Mouse (Mus musculus): Measurements from ENCODE around the gene Cbx4. TPM values are rescaled to one million over a fixed set of nuclear protein-coding genes. Genes with fewer than 3 reads are reported as not detected.

The Cbx4 gene
- polyA plus RNA-seq, 1 experiment = 46.4 TPM

DNA sequence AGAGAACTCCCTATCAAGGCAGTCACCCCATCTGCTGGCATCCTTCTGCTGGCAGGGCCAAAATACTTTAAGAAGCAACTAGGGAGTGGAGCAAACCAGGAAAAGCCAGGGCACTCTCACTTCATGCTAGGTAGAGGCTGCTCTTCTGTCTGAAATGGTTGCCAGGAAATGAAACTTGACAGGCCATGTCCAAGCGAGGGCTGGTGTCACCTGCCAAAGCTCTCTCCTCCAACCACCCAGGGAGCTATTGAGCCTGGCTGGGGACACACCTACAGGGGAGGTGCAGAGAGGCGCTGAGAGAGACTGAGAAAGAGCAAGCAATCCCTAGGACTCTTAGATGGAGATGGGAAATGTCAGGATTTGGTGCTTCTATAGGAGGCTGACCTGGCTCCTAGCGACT is 26.8 kb downstream of the Cbx4 start:
- no peak for DNase-seq (ENCODE audit: extremely low spot score in 1 of 2, low spot score in 1 of 2)

DNA sequence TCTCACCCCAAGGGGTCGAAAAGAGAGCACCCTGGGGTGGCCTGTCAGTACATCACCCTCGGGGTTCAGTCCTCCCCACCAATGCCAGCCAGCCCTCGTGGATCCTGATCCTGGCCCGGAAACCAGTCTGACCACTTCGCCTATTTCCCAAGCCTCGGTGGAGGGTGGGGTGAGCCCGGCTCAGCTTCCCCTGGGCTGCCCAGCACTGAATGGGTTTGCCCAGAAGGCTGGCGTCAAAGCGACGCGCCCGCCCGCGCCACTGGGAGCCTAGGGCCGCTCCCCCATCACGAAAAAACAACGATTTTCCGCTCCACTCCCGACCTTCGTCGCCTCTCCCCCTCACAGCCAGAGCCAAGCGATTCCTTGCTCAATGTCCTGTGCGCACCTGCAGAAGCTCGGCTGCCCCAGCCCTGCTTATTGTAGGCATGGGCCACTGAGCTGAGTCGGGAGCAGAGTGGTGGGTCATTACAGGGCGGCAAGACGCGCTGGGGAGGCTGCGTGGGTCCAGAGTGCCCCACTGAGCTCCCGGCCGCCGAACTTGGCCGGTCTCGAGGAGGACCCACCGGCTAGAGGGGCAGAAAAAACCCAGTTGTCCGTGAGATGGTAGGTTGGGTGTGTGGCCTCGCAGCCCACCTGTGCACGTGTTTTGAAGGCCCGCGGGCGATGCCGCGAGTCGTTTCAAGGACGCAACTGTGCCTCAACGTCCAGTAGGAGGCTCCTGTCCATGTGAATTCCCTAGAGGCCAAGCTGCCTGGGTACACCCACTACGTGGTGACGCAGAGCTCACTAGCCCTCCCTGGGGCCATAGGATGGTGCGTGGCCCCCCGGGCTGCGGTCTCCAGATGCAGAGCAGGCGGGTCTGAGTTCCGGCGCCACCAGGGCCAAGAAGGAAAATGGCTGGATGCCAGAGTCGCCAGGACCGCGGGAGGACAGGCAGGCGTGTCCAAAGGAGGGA is 27.7 kb downstream of the Cbx4 start:
- DNase-seq (ENCODE audit: extremely low spot score in 1 of 2, low spot score in 1 of 2) = no peak

DNA sequence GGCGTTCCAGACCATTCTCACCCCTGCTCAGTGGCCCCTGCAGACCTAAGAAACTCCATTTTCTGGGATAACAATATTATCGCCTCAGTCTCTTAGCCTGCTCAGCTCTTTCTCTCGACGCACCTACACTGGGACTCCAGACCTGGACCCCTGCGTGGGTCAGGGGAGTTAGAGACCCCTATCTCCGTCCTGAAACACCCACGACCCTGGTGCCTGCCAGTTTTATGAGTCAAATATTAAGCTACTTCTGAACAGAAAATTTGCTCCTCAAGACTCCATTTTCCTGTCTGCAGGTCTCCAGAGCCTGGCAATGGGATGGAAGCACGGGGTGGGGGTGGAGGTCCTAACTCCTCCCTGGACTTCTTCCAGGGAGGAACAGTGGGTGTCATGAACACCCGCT is 28.7 kb downstream of the Cbx4 start:
- no peak for DNase-seq (ENCODE audit: extremely low spot score in 1 of 2, low spot score in 1 of 2)

DNA sequence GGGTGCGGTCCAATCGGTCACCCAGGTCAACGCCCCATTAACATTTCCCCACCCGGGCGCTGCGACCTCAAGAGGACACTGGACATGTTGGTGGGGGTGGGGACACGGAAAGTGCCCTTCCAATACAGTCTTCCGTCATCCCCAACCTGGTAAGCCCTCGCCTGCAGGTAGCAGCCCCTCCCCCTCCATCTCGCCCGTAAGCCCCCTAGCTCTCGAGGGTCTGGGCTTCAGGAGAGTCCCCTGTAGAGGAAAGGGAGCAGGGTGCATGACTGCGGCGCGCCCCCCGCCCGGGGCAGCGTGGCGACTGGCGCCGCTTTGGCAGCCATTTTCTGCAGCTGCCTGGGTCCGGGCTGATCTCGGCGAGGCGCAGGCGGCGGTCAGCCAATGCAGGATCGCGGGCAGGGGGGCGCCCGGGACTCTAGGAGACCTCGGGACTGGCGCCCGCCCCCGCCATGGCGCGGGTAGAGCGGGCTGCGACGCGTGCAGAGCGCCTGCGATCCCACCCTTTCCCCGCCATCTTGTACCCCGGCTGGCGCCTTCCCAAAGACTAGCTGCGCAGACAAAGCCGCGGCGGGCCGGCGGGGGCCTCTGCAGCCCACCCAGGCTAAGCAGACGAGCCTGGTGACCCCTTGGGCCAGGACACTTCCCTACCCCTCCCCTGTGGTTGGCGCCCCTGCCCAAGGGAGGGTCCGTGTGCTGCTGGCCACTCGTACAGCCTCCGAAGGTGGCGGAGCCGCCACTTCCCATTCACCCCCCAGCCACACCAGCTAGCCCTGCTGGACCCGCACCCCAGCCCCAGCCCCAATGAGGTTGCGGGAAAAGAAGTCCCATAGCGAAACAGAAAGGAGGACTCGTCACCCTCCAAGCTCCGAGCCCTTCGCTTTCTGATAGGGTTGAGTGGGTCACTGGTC is 29.5 kb downstream of the Cbx4 start:
- DNase-seq (ENCODE audit: extremely low spot score in 1 of 2, low spot score in 1 of 2) = no peak

DNA sequence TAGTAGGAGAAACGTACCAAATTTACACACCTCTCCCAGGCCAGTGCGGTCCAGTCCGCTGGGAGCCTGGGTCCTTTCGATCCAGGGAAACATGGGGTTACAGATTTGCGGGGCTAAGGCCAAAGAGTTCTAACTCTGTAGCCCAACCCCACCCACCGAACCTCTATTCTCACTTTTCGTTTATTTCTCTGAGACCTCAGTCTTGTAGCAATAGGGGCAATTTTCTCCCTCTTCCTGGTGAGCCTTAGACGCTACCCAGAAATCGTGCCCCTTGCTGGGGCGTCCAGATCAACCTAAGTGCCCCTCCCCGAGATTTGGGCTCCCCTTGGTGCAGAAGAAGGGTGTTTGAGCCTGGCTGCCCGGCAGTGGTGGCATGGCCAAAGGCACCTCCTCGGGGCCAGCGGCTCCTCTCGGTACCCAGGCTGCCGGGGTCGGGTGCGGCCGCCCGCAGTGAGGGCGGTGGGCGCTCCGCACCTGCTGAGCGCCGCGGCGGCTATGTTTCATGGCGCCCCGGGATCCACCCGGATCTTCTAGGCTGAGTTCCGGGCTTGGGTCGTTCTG is 30.4 kb downstream of the Cbx4 start:
- DNase-seq (ENCODE audit: extremely low spot score in 1 of 2, low spot score in 1 of 2) = no peak

DNA sequence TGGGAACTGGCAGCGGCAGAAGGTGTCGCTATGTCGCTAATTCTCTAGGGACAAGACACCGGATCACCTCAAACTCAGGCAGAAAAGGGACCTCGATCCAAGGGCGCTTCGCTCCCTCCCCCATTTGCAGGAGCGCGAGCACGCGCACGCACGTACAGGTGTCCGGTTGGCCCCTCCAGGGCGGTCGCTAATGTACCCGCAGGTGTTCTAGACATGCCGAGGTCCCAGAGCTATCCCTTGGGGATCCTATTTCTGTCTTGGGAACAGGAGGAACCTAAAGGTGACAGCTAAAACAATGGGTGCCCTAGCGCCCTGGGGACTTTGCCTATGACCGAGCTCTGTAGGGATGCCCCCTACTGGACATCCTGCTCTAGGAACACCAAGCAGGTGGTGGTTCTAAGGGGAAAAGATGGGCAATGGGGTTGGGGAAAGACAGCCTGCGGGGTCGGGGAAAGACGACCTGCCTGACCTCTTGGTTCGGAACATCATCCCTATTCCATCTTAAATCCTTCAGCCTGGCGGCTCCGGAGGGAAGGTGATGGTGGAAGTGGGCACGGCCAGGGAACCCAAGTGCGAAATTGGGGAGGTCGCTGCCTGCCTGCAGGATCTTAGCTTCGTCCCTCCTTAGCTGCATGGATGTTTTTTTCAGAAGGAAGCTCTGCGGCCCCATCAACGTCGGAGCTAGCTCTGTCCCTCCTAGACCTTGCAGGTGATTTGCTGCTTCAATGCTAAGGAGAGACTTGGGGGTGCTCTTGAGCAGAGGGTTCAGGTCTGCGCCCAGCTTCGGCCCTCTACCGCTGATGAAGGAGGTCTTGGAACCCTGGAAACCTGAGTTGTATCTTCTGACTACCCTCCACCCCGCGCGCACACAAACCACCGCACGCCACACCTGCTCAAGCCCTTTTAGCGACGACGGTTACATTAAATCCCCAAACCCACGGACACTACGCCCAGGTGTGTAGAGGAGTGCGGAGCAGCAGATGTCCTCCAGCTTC is 31.4 kb downstream of the Cbx4 start:
- no peak for DNase-seq (ENCODE audit: extremely low spot score in 1 of 2, low spot score in 1 of 2)

DNA sequence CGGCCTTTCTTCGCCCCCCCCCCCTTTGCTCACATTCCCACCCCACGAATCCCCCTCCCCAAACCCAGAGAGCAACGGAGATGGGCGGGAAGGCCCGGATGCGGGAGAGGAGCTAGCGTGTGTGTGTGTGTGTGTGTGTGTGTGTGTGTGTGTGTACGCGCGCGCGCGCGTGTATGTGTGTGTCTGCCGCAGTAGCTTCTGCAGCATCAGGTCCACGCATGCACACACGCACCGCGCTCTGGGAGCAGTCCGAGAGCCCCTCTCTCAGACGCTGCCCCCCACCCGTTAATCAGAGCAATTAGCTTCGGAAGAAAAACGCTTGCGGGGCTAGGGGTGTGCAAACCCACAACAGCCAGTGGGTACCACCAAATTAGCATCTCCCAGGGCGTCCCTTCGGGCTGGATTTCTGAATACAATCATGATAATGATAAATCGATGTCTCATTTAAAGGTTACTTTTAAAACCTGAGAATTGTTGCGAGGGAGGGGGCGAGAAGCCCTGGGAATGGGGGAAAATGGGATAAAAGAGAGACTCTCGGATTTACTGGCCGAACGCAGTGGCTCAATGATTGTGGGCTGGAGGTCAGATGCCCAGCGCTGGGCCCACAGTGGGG is 32.2 kb downstream of the Cbx4 start:
- DNase-seq (ENCODE audit: extremely low spot score in 1 of 2, low spot score in 1 of 2) = no peak

DNA sequence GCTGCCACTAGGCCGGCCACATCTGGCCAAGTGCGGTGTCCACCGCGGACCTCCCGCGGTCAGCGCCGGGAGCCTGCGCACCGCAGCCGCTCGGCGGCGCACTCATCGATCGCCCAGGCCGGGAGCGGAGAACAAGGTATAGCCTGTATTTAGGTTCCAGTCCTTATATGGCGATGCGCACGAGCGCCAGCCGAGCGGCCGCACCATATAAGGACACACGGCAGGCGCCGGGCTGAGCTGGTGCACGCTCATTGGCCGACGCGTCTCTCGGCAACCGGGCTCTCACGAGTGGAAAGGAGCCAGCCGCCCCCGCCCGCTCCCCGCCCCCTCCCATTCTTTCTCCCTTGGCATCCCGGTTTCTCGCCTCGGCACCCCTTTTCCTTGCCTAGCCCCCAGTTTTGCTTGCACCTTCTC is 32.8 kb downstream of the Cbx4 start:
- peak; percentile 69 to 79 for DNase-seq (ENCODE audit: extremely low spot score in 1 of 2, low spot score in 1 of 2)

DNA sequence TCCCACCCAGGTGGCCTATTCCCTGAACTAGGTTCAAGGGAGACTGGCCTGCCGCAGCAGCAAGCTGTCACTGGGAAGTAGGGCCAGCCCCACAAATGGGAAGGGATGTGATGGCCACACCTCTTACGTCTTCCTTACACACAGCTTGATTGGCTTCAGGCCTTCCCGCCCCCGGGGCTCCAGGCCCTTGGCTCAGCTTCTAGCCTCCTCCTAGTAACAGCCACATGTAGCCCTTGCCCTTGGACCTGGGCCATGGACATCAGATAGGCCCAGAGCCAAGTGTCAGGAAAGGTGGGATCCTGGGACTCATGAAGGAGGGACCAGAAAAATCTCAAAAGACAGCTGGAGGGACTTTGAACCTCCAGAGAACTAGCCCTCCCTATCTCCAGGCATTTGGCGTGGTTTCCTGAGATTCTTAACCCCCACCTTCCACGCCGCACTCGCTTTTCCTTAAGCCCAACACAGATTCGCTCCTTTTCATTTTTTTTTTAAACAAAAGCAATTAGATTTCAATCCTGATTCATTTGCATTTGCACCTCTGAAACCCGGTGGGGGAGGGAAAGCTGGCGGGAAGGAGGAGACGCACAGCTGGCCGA is 33.3 kb downstream of the Cbx4 start:
- DNase-seq (ENCODE audit: extremely low spot score in 1 of 2, low spot score in 1 of 2) = no peak

DNA sequence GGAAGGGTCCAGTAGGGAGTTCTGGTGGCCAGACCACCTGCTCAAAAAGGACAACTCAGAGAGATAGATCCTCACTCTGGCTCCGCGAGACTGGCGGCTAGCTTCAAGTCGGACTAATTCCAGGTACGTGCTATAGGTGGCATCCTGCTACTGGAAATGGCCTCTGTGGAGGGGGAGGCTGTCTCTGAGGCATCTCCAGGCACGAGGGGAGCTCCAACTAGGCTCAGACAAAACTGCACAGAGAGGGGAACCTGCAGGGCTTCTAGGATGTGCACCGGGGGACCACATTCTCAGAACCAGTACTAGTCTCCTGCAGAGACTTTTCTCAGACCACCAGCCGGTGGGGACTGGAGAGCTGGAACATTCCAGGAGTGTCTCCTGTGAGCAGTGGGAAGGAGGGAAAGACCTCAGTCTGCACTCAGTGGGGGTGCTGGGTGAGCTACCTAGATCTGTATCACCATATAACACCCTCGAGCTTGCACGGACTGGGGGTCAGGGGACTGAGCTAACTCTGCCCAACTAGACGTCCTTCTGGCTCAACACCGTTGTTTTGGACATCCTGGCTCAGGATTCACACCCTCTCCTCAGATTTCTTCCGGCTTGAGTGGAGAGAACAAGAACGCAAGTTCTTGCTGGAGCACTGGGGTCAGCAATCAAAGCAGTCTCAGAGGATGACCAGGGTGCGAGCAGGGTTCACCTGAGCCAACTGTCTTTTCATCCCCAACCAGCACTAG is 33.9 kb downstream of the Cbx4 start:
- peak in 1 of 2 experiments; percentile 62 for DNase-seq (ENCODE audit: extremely low spot score in 1 of 2, low spot score in 1 of 2)

DNA sequence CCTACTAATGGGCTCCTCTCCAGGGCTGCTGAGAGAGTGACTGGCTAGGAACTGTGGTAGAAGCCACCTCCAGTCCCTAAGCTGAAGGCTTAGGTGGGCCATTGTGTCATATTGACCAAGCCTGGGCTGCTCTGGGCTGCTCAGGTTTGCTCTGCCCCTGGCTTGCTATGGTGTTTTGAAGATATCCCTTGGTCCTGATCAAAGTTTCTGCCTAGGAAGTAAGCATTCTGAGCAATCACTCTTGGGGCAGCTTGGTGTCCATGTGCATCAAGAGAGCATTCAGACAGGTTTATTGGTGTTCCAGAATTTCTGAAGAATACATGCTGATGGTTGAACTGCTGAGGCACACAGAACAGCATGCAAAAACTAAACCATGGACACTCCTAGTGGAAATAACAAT is 34.6 kb downstream of the Cbx4 start:
- no peak for DNase-seq (ENCODE audit: extremely low spot score in 1 of 2, low spot score in 1 of 2)

DNA sequence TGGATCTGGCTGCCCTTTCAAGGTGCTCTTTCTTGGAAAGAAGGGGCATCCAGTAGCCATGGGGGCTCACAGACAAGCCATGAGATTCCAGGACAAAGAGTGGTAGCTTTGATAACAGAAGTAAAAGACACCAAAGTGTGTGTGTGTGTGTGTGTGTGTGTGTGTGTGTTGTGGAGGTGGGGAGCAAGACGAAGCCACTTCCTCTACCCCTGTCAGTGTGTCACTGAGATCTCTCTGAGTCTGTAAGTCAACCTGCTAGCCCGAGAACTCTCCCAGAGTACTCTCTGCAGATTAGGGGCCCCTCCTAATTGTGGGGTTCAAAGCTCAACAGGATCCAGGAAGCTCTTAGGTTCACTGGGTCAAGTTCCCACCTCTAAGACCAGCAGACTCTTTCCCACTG is 35.7 kb downstream of the Cbx4 start:
- DNase-seq (ENCODE audit: extremely low spot score in 1 of 2, low spot score in 1 of 2) = no peak

DNA sequence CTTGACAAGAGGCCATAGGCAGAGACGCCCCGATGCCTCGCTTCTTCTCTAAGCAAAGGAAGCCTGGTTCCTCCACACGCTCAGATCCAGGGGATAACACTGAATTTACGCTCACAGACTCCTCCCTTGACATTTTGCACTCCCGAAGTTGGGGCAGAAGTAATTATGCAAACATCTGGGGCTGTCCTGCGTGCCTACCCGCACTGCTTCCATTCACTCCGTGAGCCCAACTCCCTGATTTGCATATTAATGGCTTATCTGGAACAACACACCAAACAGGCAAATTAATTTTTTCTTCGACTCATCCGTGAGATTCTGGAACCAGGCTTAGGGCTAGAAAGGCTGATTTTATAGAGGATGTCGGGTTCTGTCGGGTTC is 37.9 kb downstream of the Cbx4 start:
- DNase-seq (ENCODE audit: extremely low spot score in 1 of 2, low spot score in 1 of 2) = no peak

DNA sequence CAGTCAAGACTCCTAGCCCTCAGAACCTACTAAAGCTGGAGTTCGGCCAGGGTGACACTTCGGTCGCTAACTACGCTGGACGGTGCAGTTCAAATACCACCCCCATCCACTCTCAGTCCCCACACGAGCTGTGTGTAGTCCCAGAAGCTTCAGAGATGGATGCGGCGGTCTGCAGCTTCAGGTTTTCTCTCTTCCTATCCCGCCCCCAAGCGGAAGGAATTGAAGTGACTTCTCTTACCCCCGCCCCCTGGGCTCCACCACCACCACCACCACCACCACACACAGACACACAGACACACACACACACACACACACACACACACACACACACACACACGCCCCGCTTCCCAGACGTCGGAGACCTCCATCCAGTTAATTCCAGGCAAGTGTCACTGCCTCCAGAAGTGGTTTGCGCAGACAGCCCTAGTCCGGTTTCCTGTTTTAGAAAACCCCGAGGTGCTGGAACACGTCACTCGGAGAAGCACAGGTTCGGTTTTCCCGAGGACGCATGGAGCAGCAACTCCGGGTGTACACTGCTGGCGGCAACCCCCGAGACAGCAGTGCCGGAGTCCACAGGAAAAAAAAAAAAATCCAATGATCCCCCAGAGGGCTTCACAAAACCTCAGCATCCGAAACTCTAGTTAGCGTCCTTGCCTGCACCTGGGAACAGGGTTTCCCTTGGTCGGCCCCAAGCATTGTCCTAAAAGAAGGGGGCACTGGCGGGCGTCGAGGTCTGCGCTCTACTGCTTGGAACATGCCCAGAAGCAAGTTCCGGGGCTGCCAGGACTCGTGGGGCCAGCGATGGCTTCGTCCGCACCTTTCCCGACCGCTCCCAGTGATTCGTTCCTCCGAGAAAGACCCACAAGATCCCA is 38.5 kb downstream of the Cbx4 start:
- no peak for DNase-seq (ENCODE audit: extremely low spot score in 1 of 2, low spot score in 1 of 2)

DNA sequence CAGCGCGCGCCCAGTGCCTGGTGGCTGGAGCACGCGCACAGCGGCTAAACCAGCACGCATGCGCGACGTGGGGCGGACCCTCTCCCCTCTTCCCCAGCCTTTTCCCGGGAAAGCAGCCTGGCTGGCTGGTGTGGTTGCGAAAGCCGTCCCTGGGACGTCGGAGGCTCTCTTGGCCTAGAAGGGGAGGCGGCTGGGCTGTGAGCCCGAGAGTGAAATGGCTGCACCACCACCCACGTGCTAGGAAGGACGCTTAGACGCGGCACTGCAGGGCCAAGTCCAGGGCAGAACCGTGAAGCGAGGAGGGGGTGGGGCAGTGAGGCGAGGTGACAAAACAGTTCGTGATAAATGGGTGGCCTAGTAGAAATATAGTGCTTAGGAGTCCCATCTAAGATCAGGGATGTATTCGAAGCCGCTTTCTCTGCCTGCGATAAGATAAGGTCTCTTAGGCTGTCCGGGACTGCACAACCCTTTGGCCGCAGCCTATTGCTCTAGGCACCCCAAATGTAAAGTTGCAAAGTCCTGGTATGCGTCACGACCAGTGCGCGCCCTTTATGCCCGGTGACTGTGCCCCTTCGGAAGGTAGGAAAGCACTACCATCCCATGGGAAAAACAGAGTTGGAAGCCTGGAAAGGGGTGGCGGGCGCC is 39.3 kb downstream of the Cbx4 start:
- DNase-seq (ENCODE audit: extremely low spot score in 1 of 2, low spot score in 1 of 2) = no peak

DNA sequence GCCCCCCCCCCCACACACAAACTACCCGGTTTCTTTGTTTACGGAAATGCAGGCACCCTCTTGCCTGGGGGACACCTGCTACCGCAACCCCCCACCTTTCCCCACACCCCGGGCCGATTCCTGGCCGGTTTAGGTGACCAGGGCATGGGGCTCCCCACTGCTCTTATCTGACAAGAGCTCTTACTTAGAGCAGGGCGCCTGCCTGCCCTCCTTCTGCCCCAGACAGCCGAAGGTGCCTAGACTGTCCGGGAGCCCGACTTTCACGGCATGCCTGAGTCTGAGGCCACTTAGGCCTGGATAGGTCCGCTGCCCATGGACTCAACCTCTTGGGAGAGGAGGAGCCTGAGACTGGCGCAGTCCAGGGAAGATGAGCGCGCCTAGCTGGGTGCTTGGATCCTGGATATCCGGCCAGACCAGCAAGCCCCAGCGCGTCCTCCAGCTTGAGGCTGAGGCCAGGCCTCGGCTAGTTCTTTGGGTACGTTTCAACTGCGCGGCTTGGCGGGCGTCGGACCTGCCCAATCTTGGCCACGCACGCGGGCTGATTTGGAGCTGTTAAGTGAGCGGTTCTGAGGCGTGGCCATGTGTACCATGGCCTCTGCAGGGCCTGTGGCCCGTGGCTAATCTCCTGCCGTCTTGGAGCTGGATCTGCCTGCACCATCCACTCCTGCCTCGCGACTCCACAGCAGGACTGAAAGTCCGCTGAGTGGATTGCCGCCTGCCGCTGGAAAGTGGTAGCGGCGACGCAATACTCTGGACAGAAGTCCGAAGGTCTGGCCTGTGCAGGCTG is 41.3 kb downstream of the Cbx4 start:
- DNase-seq (ENCODE audit: extremely low spot score in 1 of 2, low spot score in 1 of 2) = no peak

Measured in frontal cortex, adult 2 months (tissue).